Mouse (Mus musculus) common myeloid progenitor, adult 5-6 weeks (primary cell): ENCODE measurements around the gene Trpm3. TPM values are rescaled to one million over a fixed set of nuclear protein-coding genes. Genes with fewer than 3 reads are reported as not detected.

Source experiments
- ATAC-seq: replicated peaks from 2 replicates; pipeline ENCODE4 v1.8.0; 2016; ENCODE audit warnings: low read depth, mild to moderate bottlenecking, moderate TSS enrichment, inconsistent platforms; ENCODE audit not compliant: poor library complexity, severe bottlenecking
- total RNA-seq: library from RNA; stranded (forward); fragments of 200-1000, 187-1606 nt; gene quantifications from 2 replicates; pipeline ENCODE4 v1.2.3, GENCODE M21; 2017

The Trpm3 gene
- total RNA-seq = 0.18 TPM in 1 of 2 replicates, not detected in the other

- ATAC-seq = peak; percentile 97
Observed at GRCm38 (mm10) chr19:22138590-22139421, at the start of gene Trpm3. Gene Trpm3, plus strand, starts transcription at chr19:22139046.

DNA sequence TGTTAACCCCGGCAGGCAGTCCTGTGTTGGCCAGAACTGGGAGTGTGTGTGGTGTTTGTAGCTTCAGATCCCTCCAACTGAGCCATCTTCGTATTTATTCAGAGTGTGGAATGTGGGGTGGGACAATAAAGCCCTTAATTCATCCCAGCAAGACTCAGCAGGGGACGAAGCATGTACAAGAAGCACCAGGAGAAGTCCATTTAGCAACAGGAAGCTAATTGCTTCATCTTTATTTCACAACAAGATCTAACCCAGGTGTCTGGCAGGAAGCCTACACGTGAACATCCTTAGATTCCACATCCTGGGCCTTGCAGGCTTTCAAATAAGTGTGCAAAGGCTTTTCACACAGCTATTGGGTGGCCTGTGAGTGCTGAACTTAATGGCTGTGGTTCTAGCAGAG is 38.3 kb upstream of the Trpm3 start:
- ATAC-seq = no peak

DNA sequence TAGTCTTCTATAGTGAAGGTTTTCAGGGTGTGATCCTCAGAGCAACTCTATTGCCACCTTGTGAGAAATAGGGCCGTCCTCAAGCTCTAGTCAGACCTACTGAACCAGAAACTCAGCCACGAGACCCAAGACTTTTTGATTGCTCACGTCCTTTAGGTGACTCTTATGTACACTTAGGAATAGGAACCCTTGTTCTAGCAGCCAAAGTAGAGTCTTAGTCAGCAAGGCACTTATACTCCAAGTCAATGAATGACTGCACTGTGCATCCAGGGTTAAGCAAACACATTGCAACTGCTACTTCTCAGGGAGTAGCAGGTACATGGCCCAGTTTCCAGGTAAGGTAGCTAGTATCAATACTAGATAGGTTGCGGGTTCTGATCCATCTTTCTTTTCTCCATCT is 35.0 kb upstream of the Trpm3 start:
- no peak for ATAC-seq

DNA sequence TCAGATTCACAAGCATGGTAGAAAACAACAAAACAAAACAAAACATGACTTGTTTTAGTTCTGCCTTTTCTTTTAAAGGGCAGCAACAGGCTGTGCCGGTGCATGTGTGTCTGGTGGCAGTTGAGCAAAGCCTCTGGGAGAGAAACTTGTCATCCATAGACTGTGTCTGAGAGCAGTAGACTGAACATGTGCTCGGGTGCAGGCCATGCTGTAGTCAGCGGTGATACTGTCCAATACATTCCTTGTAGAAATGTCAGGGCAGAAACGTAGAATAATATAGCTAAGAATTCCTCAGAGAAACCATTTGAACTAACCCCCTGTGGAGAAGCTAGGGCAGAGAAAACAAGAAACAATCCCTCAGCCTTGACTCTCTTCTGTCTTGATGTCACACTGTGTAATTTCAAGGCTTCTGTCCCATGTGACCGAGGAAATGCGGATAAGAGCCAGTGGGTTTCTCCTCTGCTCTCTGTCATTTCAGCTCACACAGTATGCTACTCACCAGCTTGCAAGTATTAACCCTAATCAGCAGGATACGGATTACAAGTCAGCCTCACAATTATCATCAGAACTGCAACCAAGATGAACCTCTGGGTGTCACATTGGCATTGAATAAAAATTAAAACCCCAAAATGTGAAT is 33.9 kb upstream of the Trpm3 start:
- no peak for ATAC-seq

DNA sequence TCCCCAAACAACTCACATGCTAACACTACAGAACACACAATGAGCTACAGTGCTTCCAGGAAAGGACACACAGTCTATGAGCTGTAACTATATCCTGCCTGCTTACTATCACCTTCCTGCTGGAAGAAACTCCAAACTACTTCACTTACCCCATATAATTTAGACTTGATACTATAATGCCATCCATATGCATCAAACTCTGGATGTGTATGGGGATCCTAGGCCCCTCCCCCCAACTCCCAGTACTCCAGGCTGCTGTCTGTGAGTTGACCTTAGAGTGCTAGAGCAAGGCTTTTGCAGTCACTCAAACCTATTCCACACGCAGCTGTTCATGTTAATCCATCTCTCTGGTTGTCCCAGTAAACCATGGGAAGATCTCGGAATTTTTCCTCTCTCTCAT is 33.2 kb upstream of the Trpm3 start:
- ATAC-seq = no peak

DNA sequence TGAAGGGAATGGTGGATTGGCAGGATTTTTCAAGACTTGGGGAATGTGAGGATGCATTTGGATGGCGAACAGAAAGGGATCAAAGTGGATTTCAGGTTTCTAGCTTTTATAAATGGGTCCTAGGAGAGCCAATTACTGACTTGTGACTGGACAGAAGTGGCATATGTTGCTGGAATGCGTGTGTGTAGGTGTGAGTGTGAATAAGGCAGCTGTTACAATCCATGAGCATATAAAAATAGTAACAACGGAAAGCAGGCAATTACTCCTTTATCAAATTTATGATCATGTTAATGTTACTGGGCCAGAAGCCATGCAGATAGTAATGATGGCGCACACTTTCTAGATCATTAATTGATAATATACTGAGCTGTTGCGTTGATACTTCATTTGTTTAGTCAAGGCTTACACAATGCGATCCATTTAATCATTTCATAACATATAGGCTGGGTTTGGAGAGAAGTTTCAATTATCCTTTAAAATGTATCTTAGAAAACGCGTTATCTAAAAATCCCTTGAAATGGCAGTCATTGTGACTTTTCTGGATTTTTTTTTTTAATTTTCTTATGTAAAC is 29.9 kb upstream of the Trpm3 start:
- no peak for ATAC-seq

GRCm38 (mm10) chr19:22120976-22121375 is 17.9 kb upstream of the Trpm3 start:
- ATAC-seq = no peak

- ATAC-seq = no peak
Observed at GRCm38 (mm10) chr19:22121631-22122030, 17.2 kb upstream of the Trpm3 start.

DNA sequence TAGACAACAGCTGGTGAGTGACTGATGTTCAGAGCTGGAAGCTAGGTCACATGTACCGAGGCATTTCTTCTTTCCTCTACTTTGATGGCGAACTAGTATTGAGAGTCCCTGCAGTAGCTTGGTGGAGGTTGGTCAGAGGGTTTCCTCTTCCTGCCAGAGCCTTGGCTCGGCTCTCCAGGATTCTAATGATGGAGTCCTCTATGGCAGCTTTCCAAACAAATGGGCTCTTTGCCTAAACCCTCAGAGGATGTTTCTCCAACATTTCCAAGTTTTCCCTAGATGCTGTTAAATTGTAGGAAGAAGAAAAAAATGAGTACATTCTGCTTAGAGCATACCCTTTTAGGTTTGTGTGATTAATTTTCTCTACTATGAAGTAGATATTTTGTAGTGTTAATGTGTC is 6.2 kb upstream of the Trpm3 start:
- no peak for ATAC-seq

- ATAC-seq = no peak
Observed at GRCm38 (mm10) chr19:22178549-22178948, 39.7 kb downstream of the Trpm3 start.

GRCm38 (mm10) chr19:22179017-22179416 is 40.2 kb downstream of the Trpm3 start:
- no peak for ATAC-seq

- no peak for ATAC-seq
Observed at GRCm38 (mm10) chr19:22180136-22180535, 41.3 kb downstream of the Trpm3 start.

DNA sequence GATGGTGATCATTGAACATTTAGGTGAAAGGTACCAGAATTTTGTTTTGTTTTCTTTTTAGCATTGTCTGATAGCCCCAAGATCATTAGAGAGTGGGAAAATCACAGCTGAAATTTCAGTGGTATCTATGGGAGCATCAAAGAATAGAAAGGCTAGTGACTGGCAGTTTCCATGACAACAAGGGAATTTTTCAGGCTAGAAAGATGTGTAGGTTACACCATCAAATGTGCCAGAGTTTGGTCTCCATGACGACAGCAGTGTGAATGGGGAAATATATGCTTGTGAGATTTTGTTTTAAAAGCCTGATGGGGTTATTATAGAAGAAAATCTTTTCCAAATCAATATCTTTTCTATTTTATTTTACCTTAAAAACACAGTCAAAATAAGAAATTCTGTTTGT is 50.9 kb downstream of the Trpm3 start:
- no peak for ATAC-seq

GRCm38 (mm10) chr19:22222520-22222919 is 83.7 kb downstream of the Trpm3 start:
- ATAC-seq = no peak

- no peak for ATAC-seq
Observed at GRCm38 (mm10) chr19:22234187-22234586, 95.3 kb downstream of the Trpm3 start.

DNA sequence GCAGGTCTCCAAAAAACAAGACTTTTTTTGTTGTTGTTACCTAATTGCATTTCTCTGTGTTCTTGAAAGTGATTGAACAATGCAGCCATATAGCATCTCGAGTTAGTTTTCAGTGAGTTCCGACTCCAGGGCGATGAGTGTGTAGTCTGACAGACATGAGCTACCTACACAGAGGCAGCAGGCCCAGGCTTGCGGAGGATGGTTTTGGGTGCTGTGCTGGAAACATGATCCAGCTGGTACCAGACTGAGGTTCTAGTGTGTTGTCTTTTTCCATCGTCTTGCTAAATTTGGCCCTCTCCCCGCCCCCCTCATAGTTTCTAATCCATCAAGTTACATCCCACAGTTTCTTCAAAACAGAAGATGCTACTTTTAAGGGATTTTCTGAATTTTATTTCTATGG is 110.2 kb downstream of the Trpm3 start:
- ATAC-seq = no peak

DNA sequence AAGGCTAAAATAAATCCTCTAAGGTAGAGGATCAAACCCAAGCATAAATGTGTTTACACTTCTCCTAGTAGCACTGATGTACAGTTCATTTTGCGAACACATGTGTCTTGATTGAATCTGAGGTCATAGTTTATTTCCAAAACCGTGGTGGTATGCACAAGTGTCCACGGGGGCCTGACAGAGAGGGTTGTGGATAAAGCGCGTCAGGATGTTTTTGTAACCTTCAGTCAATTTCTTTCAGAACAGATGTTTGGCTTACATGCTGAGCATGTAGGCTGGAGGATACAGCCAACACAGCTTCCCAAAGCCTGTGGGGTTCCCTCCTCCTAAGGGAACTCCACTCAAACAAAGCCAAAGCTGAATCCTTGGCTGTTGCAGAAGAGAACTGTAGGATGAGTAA is 134.1 kb downstream of the Trpm3 start:
- ATAC-seq = no peak

DNA sequence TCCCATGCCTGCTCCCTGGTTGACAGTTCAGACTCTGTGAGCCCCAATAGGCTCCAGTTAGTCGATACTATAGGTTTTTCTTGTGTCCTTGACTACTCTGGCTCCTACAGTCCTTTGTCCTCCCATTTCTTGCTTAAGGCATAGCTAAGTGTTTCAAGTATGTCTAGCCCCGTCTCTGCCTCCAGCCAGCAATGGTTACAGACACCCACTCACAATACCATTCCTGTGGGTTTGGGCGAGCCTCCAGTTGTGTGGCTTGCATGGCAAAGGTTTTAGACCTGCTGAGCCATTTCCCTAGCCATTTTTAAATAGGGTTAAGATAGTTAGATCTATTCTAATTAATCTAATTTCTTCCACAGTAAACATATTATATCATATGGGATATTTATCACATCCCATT is 145.8 kb downstream of the Trpm3 start:
- no peak for ATAC-seq

GRCm38 (mm10) chr19:22292671-22293070 is 153.8 kb downstream of the Trpm3 start:
- ATAC-seq = no peak

DNA sequence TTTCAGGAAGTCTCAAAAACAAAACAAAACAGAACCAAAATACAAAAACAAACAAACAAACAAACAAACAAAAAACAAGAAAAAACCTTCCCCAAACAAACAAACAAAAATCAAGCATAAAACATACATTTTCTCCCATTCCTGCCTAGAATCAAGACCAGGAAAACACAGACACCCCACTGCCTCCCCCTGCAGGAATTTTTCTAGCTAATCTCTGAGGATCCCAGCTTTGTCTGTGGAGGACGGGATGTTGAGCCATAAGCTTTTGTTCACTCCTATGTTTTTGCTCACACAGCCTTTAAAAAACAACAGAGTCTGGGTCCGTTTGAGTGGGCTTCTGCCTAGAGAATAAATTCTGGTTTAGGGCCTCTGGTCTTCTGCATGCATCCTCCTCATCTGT is 162.1 kb downstream of the Trpm3 start:
- ATAC-seq = no peak
